Mouse (Mus musculus) C2C12 (cell line): Measurements from ENCODE around the gene Car7. TPM values are rescaled to one million over a fixed set of nuclear protein-coding genes. Genes with fewer than 3 reads are reported as not detected.

Experiments
- H3K27me3 ChIP-seq: one replicate; pipeline ENCODE4 v1.6.1; 2011; ENCODE audit not compliant: control insufficient read depth, insufficient read depth, insufficient read length
- H3K36me3 ChIP-seq: one replicate; pipeline ENCODE4 v1.6.1; 2011; ENCODE audit not compliant: control insufficient read depth, insufficient read depth
- H3K4me3 ChIP-seq: one replicate; pipeline ENCODE4 v1.5.1; 2011; ENCODE audit warnings: mild to moderate bottlenecking, control low read depth; ENCODE audit not compliant: poor library complexity, insufficient read depth, severe bottlenecking
- H3K79me2 ChIP-seq: one replicate; pipeline ENCODE4 v1.6.1; 2011; ENCODE audit not compliant: control insufficient read depth, insufficient read depth
- H3K79me3 ChIP-seq: one replicate; pipeline ENCODE4 v1.6.1; 2011; ENCODE audit warnings: low read depth, control low read depth
- H3ac ChIP-seq: one replicate; pipeline ENCODE3; 2011; ENCODE audit warnings: low read depth; ENCODE audit not compliant: control insufficient read depth, insufficient read length
- CEBPB ChIP-seq: IDR thresholded peaks from one replicate; pipeline ENCODE4 v1.6.1; 2011; ENCODE audit warnings: low read depth, mild to moderate bottlenecking, control low read depth, moderate library complexity
- CTCF ChIP-seq: IDR thresholded peaks from one replicate; pipeline ENCODE4 v1.5.1; 2011; ENCODE audit not compliant: control insufficient read depth, insufficient read depth, insufficient read length
- FOSL1 ChIP-seq: IDR thresholded peaks from one replicate; pipeline ENCODE4 v1.8.0; 2011; ENCODE audit warnings: mild to moderate bottlenecking, low read length; ENCODE audit not compliant: poor library complexity, insufficient read depth, severe bottlenecking
- MAX ChIP-seq: IDR thresholded peaks from one replicate; pipeline ENCODE4 v1.6.1; 2011; ENCODE audit warnings: mild to moderate bottlenecking, control low read depth
- MYOD1 ChIP-seq: IDR thresholded peaks from one replicate; pipeline ENCODE4 v1.6.1; 2011; ENCODE audit warnings: low read depth; ENCODE audit not compliant: control insufficient read depth, insufficient read length
- MYOG ChIP-seq: IDR thresholded peaks from one replicate; pipeline ENCODE4 v1.6.1; 2011; ENCODE audit not compliant: control insufficient read depth, insufficient read length; ENCODE audit errors: extremely low read depth
- USF1 ChIP-seq: IDR thresholded peaks from one replicate; pipeline ENCODE4 v1.6.1; 2011; ENCODE audit warnings: low read depth, mild to moderate bottlenecking, control low read depth, moderate library complexity
- polyA plus RNA-seq: library from polyadenylated mRNA; unstranded; fragments of >200 nt; fragmentation: generic; extraction: Trizol; gene quantifications from one replicate; pipeline ENCODE4 v1.2.1, GENCODE M21; 2012; ENCODE audit warnings: missing spikeins

Car7 gene
- polyA plus RNA-seq, 1 experiment: 0.16 TPM

- H3ac ChIP-seq: peak overlapping the region; percentile 65
- TF ChIP-seq MYOD1 (no peak), CEBPB (no peak), MYOG (no peak), USF1 (no peak), CTCF (no peak), MAX (no peak), FOSL1 (no peak)
- peaks cover 19% of the 10 kb centered on the region for H3K79me2 ChIP-seq
- H3K79me3 ChIP-seq: peaks cover 8% of the 10 kb centered on the region
- peak overlapping the region; percentile 59 for H3K4me3 ChIP-seq
- H3K27me3 ChIP-seq: no peaks in the 10 kb centered on the region
- H3K36me3 ChIP-seq: peaks cover 25% of the 10 kb centered on the region
Observed at GRCm38 (mm10) chr8:104591856-104592255, 57.4 kb downstream of the Car7 start.

- no peak overlapping the region for H3K4me3 ChIP-seq
Observed at GRCm38 (mm10) chr8:104592566-104592965, 58.1 kb downstream of the Car7 start.

GRCm38 (mm10) chr8:104593536-104594325 is 59.2 kb downstream of the Car7 start:
- Histone ChIP-seq H3K79me2 (peaks cover 19% of the 10 kb centered on the region), H3K79me3 (peaks cover 8% of the 10 kb centered on the region), H3K27me3 (no peaks in the 10 kb centered on the region), H3K4me3 (no peak overlapping the region), H3ac (no peak overlapping the region), H3K36me3 (peaks cover 25% of the 10 kb centered on the region)
- TF ChIP-seq MYOD1 (no peak), MYOG (no peak), CEBPB (no peak), USF1 (no peak), FOSL1 (no peak), CTCF (no peak)

More at GRCm38 (mm10) chr8:104592566-104592965, 58.1 kb downstream of the Car7 start:
- Histone ChIP-seq H3ac (no peak overlapping the region), H3K36me3 (peaks cover 25% of the 10 kb centered on the region), H3K79me3 (peaks cover 8% of the 10 kb centered on the region), H3K27me3 (no peaks in the 10 kb centered on the region), H3K79me2 (peaks cover 19% of the 10 kb centered on the region)
- TF ChIP-seq MAX (no peak), USF1 (no peak), CTCF (no peak), MYOG (no peak), MYOD1 (no peak), CEBPB (no peak), FOSL1 (no peak)

DNA sequence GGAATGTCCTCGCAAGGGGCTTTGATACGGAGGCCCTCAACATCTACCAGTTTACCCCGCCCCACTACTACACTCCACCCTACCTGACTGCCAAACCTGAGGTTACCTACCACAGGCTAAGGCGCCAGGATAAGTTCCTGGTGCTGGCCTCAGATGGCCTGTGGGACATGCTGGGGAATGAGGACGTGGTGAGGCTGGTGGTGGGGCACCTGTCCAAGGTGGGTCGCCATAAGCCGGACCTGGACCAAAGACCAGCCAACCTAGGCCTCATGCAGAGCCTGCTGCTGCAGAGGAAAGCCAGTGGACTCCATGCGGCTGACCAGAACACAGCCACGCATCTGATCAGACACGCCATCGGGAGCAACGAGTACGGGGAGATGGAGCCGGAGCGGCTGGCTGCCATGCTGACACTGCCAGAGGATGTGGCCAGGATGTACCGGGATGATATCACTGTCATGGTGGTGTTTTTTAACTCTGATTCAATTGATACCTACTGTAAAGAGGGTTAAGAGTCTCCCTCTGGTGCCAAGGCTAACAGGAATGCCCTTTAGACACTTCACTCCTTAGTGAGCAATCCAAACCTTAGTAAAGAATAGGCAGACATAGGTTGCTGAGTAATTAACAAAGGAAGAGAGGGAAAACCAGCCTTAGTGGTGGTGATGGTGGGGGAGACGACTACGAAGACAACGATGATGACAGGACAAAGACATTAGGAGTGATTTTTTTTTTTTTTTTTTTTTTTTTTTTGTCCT is 60.3 kb downstream of the Car7 start:
- no peaks in the 10 kb centered on the region for H3K27me3 ChIP-seq
- no peak for TF ChIP-seq USF1
- TF ChIP-seq CEBPB: no peak
- no peak for TF ChIP-seq CTCF
- TF ChIP-seq MAX: no peak
- TF ChIP-seq MYOD1: no peak
- no peak for TF ChIP-seq FOSL1
- no peak for TF ChIP-seq MYOG
- H3K79me2 ChIP-seq: peaks cover 19% of the 10 kb centered on the region
- H3K79me3 ChIP-seq: peaks cover 8% of the 10 kb centered on the region
- H3K4me3 ChIP-seq: no peak overlapping the region
- H3K36me3 ChIP-seq: peaks cover 25% of the 10 kb centered on the region
- no peak overlapping the region for H3ac ChIP-seq

DNA sequence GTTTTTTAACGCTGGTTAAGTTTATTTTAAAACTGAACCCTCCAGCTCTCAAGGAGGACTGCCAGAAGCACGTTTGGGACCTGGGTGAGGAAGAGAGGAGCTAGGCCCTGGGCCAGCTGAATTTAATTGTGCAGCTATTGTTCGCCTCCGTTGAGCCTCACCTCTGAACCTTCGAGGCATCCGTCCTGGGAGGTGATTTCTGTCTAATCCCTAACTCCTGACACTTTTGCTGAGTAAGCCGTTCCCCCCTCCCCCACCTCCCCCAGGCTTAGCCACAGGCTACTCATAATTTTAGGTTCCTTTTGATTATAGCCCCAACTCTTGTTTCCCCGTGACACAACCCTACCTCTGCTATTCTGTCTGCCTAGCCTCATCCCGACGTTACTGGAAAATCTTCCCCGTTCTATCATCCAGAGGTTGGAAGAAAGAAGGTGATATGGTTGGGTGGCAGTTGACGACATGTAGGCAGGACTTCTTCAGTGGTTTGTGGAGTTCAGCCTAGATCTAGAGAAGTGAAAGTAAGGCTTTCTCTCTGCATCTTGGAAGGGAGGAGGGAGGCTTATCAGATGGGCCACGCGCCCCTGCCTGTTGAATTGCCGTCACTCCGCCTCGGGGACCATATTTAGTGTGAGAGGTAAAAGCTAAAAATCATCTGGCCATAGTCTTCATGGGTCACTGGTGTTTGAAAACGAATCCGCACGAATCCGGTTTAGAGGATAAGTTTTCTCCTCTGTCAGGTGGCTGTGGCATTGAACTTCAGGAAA is 61.5 kb downstream of the Car7 start:
- Histone ChIP-seq H3K36me3 (peaks cover 25% of the 10 kb centered on the region), H3K79me3 (peaks cover 8% of the 10 kb centered on the region), H3K4me3 (no peak overlapping the region), H3K27me3 (no peaks in the 10 kb centered on the region), H3ac (no peak overlapping the region), H3K79me2 (peaks cover 19% of the 10 kb centered on the region)
- TF ChIP-seq MAX: no peak
- TF ChIP-seq MYOG: no peak
- TF ChIP-seq FOSL1: no peak
- TF ChIP-seq MYOD1: no peak
- TF ChIP-seq CEBPB: no peak
- TF ChIP-seq USF1: no peak
- no peak for TF ChIP-seq CTCF
